Mouse (Mus musculus): ENCODE results near the gene Fam170b. TPM values are rescaled to one million over a fixed set of nuclear protein-coding genes. Genes with fewer than 3 reads are reported as not detected.

The Fam170b gene
- polyA plus RNA-seq, 1 experiment: not detected

DNA sequence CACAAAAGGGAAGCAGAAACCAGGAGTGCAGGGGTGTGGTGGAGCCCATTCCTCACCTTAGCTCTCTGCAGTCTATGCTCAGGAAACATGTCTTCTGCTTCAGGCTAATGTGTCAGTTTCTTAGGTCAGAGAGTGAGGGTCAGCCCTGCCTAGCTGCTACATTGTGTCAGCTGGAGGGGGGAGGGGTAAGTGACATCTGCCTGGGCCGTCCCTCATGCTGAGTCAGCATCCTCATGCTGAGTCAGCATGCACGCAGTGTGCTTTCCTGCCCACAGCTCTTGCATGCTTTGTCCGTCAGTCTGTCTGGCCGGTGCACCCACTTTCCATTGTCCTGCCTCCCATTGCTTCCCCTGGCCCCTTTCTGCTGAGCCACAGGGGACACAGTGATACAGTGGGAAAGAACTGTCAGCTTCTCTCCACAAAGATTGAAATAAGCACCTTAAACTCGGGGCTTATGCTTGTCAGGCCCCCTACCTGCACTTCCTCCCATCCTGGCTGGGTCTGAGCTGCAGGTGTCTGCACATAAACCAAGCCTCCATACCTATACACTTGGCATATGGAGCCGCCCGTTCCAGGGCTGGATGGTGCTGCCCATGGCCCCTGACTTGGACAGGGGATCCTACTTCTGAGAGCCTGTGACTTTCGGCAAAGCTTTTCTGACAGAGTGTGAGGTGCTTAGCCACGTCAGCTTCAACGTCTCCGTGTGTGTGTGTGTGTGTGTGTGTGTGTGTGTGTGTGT lies 26.2 kb downstream of the Fam170b start:
- Histone ChIP-seq H3K27me3 (ENCODE audit: control insufficient read depth, insufficient read depth, insufficient read length) (peaks cover 57% of the 10 kb centered on the region), H3K79me2 (ENCODE audit: control insufficient read depth, insufficient read depth) (no peaks in the 10 kb centered on the region), H3K79me3 (ENCODE audit: low read depth) (no peaks in the 10 kb centered on the region), H3K4me3 (ENCODE audit: insufficient read depth, poor library complexity, severe bottlenecking) (no peak overlapping the region), H3ac (ENCODE audit: control insufficient read depth, insufficient read length, low read depth) (no peak overlapping the region), H3K36me3 (ENCODE audit: control insufficient read depth, insufficient read depth) (no peaks in the 10 kb centered on the region)
- TF ChIP-seq MYOD1 (IDR thresholded peaks at IDR 0.05; ENCODE audit: control insufficient read depth, insufficient read length, low read depth) (no peak), MYOG (IDR thresholded peaks at IDR 0.05; ENCODE audit: control insufficient read depth, extremely low read depth, insufficient read length) (no peak), MAX (IDR thresholded peaks at IDR 0.05) (no peak), FOSL1 (IDR thresholded peaks at IDR 0.05; ENCODE audit: insufficient read depth, low read length, poor library complexity, severe bottlenecking) (no peak), CEBPB (IDR thresholded peaks at IDR 0.05; ENCODE audit: low read depth) (no peak), CTCF (IDR thresholded peaks at IDR 0.05; ENCODE audit: control insufficient read depth, insufficient read depth, insufficient read length) (no peak), USF1 (IDR thresholded peaks at IDR 0.05; ENCODE audit: low read depth) (no peak)

DNA sequence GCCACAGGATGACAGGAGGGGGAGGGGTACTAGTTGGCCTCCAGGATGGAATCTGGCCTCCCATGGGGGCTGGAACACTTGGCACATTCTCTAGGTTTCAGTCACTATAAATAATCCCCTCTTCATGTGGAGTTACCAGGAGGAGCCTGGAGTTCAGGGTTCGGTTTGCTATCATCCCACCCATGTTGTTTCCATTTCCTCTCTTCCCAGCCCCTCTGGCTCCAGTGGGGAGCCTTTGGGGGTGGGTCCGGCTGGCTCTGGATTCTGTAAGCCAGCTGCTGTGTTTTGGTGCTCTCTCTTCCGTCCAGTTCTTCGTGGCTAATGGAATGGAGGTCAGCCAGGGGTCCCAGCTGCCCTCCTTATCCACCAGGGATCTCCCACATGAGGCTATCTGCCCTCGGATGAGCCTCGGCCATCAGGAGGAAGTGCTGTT lies 27.4 kb downstream of the Fam170b start:
- Histone ChIP-seq H3K79me2 (ENCODE audit: control insufficient read depth, insufficient read depth) (no peaks in the 10 kb centered on the region), H3ac (ENCODE audit: control insufficient read depth, insufficient read length, low read depth) (no peak overlapping the region), H3K4me3 (ENCODE audit: insufficient read depth, poor library complexity, severe bottlenecking) (no peak overlapping the region), H3K27me3 (ENCODE audit: control insufficient read depth, insufficient read depth, insufficient read length) (peaks cover 53% of the 10 kb centered on the region), H3K79me3 (ENCODE audit: low read depth) (no peaks in the 10 kb centered on the region), H3K36me3 (ENCODE audit: control insufficient read depth, insufficient read depth) (no peaks in the 10 kb centered on the region)
- TF ChIP-seq USF1 (IDR thresholded peaks at IDR 0.05; ENCODE audit: low read depth) (no peak), CTCF (IDR thresholded peaks at IDR 0.05; ENCODE audit: control insufficient read depth, insufficient read depth, insufficient read length) (no peak), MYOG (IDR thresholded peaks at IDR 0.05; ENCODE audit: control insufficient read depth, extremely low read depth, insufficient read length) (no peak), MAX (IDR thresholded peaks at IDR 0.05) (no peak), FOSL1 (IDR thresholded peaks at IDR 0.05; ENCODE audit: insufficient read depth, low read length, poor library complexity, severe bottlenecking) (no peak), MYOD1 (IDR thresholded peaks at IDR 0.05; ENCODE audit: control insufficient read depth, insufficient read length, low read depth) (no peak), CEBPB (IDR thresholded peaks at IDR 0.05; ENCODE audit: low read depth) (no peak)

DNA sequence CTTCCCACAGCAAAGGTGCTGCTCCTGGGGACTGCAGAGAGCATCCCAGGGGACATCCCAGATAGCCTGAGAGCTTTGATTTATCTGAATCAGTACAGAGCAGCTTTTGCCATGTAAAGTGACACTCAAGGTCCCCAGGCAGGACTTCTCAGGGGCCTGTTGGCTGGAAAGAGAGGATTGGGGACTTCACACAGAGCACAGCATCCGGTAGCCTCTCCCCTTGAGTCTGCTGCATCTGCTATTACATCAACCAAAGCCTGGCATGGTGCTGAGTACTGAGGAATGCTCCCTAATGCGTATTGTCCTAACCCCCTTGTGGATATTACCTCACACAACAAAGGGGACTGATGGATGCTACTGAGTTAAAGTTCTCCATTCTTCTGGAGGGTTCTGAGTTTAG lies 27.9 kb downstream of the Fam170b start:
- no peak overlapping the region for H3K4me3 ChIP-seq (ENCODE audit: insufficient read depth, poor library complexity, severe bottlenecking)
- H3ac ChIP-seq (ENCODE audit: control insufficient read depth, insufficient read length, low read depth): no peak overlapping the region
- no peaks in the 10 kb centered on the region for H3K79me3 ChIP-seq (ENCODE audit: low read depth)
- H3K36me3 ChIP-seq (ENCODE audit: control insufficient read depth, insufficient read depth): no peaks in the 10 kb centered on the region
- TF ChIP-seq FOSL1 (IDR thresholded peaks at IDR 0.05; ENCODE audit: insufficient read depth, low read length, poor library complexity, severe bottlenecking) (no peak), USF1 (IDR thresholded peaks at IDR 0.05; ENCODE audit: low read depth) (no peak), MYOD1 (IDR thresholded peaks at IDR 0.05; ENCODE audit: control insufficient read depth, insufficient read length, low read depth) (no peak)
- no peaks in the 10 kb centered on the region for H3K79me2 ChIP-seq (ENCODE audit: control insufficient read depth, insufficient read depth)
- peaks cover 49% of the 10 kb centered on the region for H3K27me3 ChIP-seq (ENCODE audit: control insufficient read depth, insufficient read depth, insufficient read length)

DNA sequence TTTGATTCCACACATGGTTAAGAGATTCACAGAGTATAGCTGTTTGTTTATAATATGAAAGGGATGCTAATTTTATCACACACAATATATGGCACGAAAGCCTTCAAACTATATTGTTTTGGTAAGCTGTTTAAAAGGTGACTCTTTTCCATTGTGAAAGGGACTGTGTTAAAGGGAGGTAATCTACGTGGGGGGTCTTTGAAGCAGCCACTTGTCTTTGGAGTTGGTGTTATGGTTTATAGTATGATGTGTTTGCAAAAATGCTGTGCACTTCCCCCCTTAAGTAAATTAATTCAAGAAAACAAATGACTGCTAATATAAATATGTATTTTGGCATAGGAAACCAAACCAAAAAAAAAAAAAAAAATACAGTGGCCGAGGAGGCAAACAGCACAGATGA lies 31.6 kb downstream of the Fam170b start:
- H3K27me3 ChIP-seq (ENCODE audit: control insufficient read depth, insufficient read depth, insufficient read length): peaks cover 27% of the 10 kb centered on the region
- no peaks in the 10 kb centered on the region for H3K36me3 ChIP-seq (ENCODE audit: control insufficient read depth, insufficient read depth)
- no peak overlapping the region for H3K4me3 ChIP-seq (ENCODE audit: insufficient read depth, poor library complexity, severe bottlenecking)
- TF ChIP-seq CTCF (IDR thresholded peaks at IDR 0.05; ENCODE audit: control insufficient read depth, insufficient read depth, insufficient read length) (no peak), USF1 (IDR thresholded peaks at IDR 0.05; ENCODE audit: low read depth) (no peak), MAX (IDR thresholded peaks at IDR 0.05) (no peak), CEBPB (IDR thresholded peaks at IDR 0.05; ENCODE audit: low read depth) (no peak), MYOD1 (IDR thresholded peaks at IDR 0.05; ENCODE audit: control insufficient read depth, insufficient read length, low read depth) (no peak), MYOG (IDR thresholded peaks at IDR 0.05; ENCODE audit: control insufficient read depth, extremely low read depth, insufficient read length) (no peak), FOSL1 (IDR thresholded peaks at IDR 0.05; ENCODE audit: insufficient read depth, low read length, poor library complexity, severe bottlenecking) (no peak)
- H3ac ChIP-seq (ENCODE audit: control insufficient read depth, insufficient read length, low read depth): no peak overlapping the region
- H3K79me2 ChIP-seq (ENCODE audit: control insufficient read depth, insufficient read depth): no peaks in the 10 kb centered on the region
- H3K79me3 ChIP-seq (ENCODE audit: low read depth): no peaks in the 10 kb centered on the region

DNA sequence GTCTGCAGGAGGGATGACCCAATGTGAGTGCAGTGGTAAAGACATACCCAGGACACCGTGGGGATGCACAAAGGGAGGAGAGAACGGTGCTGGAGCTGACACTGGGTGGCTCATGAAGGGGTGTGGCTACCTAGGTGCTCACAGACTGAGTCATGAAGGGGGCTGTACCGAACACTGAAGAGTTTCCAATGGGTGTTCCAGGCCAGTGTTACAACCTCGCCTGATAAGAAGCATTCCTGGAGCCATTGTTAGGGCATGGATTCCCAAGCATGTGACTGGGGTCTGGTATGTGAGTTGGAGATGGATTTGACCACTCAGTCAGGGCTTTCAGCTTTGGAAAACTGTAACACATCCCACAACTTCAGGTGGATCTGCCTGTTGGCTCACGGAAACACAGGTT lies 38.2 kb downstream of the Fam170b start:
- H3K79me2 ChIP-seq (ENCODE audit: control insufficient read depth, insufficient read depth): no peaks in the 10 kb centered on the region

More for the DNA sequence above, 38.2 kb downstream of the Fam170b start:
- Histone ChIP-seq H3K79me3 (ENCODE audit: low read depth) (no peaks in the 10 kb centered on the region), H3K36me3 (ENCODE audit: control insufficient read depth, insufficient read depth) (no peaks in the 10 kb centered on the region), H3ac (ENCODE audit: control insufficient read depth, insufficient read length, low read depth) (no peak overlapping the region), H3K4me3 (ENCODE audit: insufficient read depth, poor library complexity, severe bottlenecking) (no peak overlapping the region), H3K27me3 (ENCODE audit: control insufficient read depth, insufficient read depth, insufficient read length) (peaks cover 11% of the 10 kb centered on the region)
- TF ChIP-seq MYOD1 (IDR thresholded peaks at IDR 0.05; ENCODE audit: control insufficient read depth, insufficient read length, low read depth) (no peak), MAX (IDR thresholded peaks at IDR 0.05) (no peak), FOSL1 (IDR thresholded peaks at IDR 0.05; ENCODE audit: insufficient read depth, low read length, poor library complexity, severe bottlenecking) (no peak), CTCF (IDR thresholded peaks at IDR 0.05; ENCODE audit: control insufficient read depth, insufficient read depth, insufficient read length) (no peak), CEBPB (IDR thresholded peaks at IDR 0.05; ENCODE audit: low read depth) (no peak), MYOG (IDR thresholded peaks at IDR 0.05; ENCODE audit: control insufficient read depth, extremely low read depth, insufficient read length) (no peak)
